Mouse (Mus musculus): ENCODE data around the gene Ephb3.

GRCm38 (mm10) chr16:21198006-21198405 is 6.5 kb upstream of the Ephb3 start:
- TF ChIP-seq CTCF (IDR thresholded peaks at IDR 0.05; ENCODE audit: borderline replicate concordance, insufficient read depth, low read depth, low read length), result no peak
- no peak for TF ChIP-seq POLR2A (IDR thresholded peaks at IDR 0.05; ENCODE audit: borderline replicate concordance, insufficient read depth, low read length)
